Mouse (Mus musculus): ENCODE measurements around the gene Lhx1. TPM values are rescaled to one million over a fixed set of nuclear protein-coding genes. Genes with fewer than 3 reads are reported as not detected.

Gene Lhx1
- polyA plus RNA-seq, 1 experiment from 2014 or later, result 0.16 TPM

GRCm38 (mm10) chr11:84519576-84520268 lies 5.6 kb downstream of the Lhx1 start:
- 31% methylated on average over 34 of the region's 34 CpGs for WGBS
- no peak overlapping the region for H3K4me3 ChIP-seq (ENCODE audit: low read depth, low read length)
- ATAC-seq, result no peak
- TF ChIP-seq CTCF (IDR thresholded peaks at IDR 0.05; ENCODE audit: low read depth), result no peak
- peaks cover 6% of the 10 kb centered on the region; the same call in 1 of the 2 replicates for H3K4me1 ChIP-seq (replicated peaks; ENCODE audit: control insufficient read depth, insufficient read depth, low read length)
- H3K4me2 ChIP-seq (replicated peaks; ENCODE audit: low read depth), result no peak overlapping the region
- H3K9ac ChIP-seq (ENCODE audit: low read depth, low read length), result no peak overlapping the region
- H3K27me3 ChIP-seq (replicated peaks; ENCODE audit: control insufficient read depth, insufficient read depth, low read length), result peaks cover 97% of the 10 kb centered on the region
- H3K27ac ChIP-seq (ENCODE audit: low read depth, low read length), result no peak overlapping the region
- H3K36me3 ChIP-seq (ENCODE audit: control insufficient read depth, insufficient read depth), result no peaks in the 10 kb centered on the region
- H3K9me3 ChIP-seq (ENCODE audit: control insufficient read depth), result no peaks in the 10 kb centered on the region

- 55% methylated on average over 12 of the region's 12 CpGs for WGBS
- no peak overlapping the region for H3K27ac ChIP-seq (ENCODE audit: low read depth, low read length)
- no peak for ATAC-seq
- peaks cover 93% of the 10 kb centered on the region for H3K27me3 ChIP-seq (replicated peaks; ENCODE audit: control insufficient read depth, insufficient read depth, low read length)
- no peak for TF ChIP-seq CTCF (IDR thresholded peaks at IDR 0.05; ENCODE audit: low read depth)
- H3K36me3 ChIP-seq (ENCODE audit: control insufficient read depth, insufficient read depth), result no peaks in the 10 kb centered on the region
- no peak overlapping the region for H3K4me2 ChIP-seq (replicated peaks; ENCODE audit: low read depth)
- H3K4me1 ChIP-seq (replicated peaks; ENCODE audit: control insufficient read depth, insufficient read depth, low read length), result peaks cover 6% of the 10 kb centered on the region; the same call in 1 of the 2 replicates
- no peak overlapping the region for H3K9ac ChIP-seq (ENCODE audit: low read depth, low read length)
- no peak overlapping the region for H3K4me3 ChIP-seq (ENCODE audit: low read depth, low read length)
- no peaks in the 10 kb centered on the region for H3K9me3 ChIP-seq (ENCODE audit: control insufficient read depth)
Observed at GRCm38 (mm10) chr11:84519036-84519435, 6.3 kb downstream of the Lhx1 start.

GRCm38 (mm10) chr11:84518261-84518660 lies 7.1 kb downstream of the Lhx1 start:
- H3K4me2 ChIP-seq (replicated peaks; ENCODE audit: low read depth), result no peak overlapping the region
- no peaks in the 10 kb centered on the region for H3K36me3 ChIP-seq (ENCODE audit: control insufficient read depth, insufficient read depth)
- peaks cover 6% of the 10 kb centered on the region; the same call in 1 of the 2 replicates for H3K4me1 ChIP-seq (replicated peaks; ENCODE audit: control insufficient read depth, insufficient read depth, low read length)
- no peak for ATAC-seq
- H3K9ac ChIP-seq (ENCODE audit: low read depth, low read length), result no peak overlapping the region
- H3K4me3 ChIP-seq (ENCODE audit: low read depth, low read length), result no peak overlapping the region
- H3K27me3 ChIP-seq (replicated peaks; ENCODE audit: control insufficient read depth, insufficient read depth, low read length), result peaks cover 86% of the 10 kb centered on the region
- 71% methylated on average over 5 of the region's 5 CpGs for WGBS
- no peak for TF ChIP-seq CTCF (IDR thresholded peaks at IDR 0.05; ENCODE audit: low read depth)
- H3K27ac ChIP-seq (ENCODE audit: low read depth, low read length), result no peak overlapping the region
- H3K9me3 ChIP-seq (ENCODE audit: control insufficient read depth), result no peaks in the 10 kb centered on the region

GRCm38 (mm10) chr11:84517431-84517830 lies 7.9 kb downstream of the Lhx1 start:
- no peaks in the 10 kb centered on the region for H3K9me3 ChIP-seq (ENCODE audit: control insufficient read depth)
- no peak overlapping the region for H3K4me3 ChIP-seq (ENCODE audit: low read depth, low read length)
- H3K9ac ChIP-seq (ENCODE audit: low read depth, low read length), result no peak overlapping the region
- no peak for ATAC-seq
- H3K4me2 ChIP-seq (replicated peaks; ENCODE audit: low read depth), result no peak overlapping the region
- no peaks in the 10 kb centered on the region for H3K36me3 ChIP-seq (ENCODE audit: control insufficient read depth, insufficient read depth)
- no peak overlapping the region for H3K27ac ChIP-seq (ENCODE audit: low read depth, low read length)
- WGBS, result 46% methylated on average over 2 of the region's 2 CpGs
- TF ChIP-seq CTCF (IDR thresholded peaks at IDR 0.05; ENCODE audit: low read depth), result no peak
- H3K4me1 ChIP-seq (replicated peaks; ENCODE audit: control insufficient read depth, insufficient read depth, low read length), result no peaks in the 10 kb centered on the region; the same call in 1 of the 2 replicates
- H3K27me3 ChIP-seq (replicated peaks; ENCODE audit: control insufficient read depth, insufficient read depth, low read length), result peaks cover 77% of the 10 kb centered on the region

- Histone ChIP-seq H3K36me3 (ENCODE audit: control insufficient read depth, insufficient read depth) (no peaks in the 10 kb centered on the region), H3K9me3 (ENCODE audit: control insufficient read depth) (no peaks in the 10 kb centered on the region), H3K9ac (ENCODE audit: low read depth, low read length) (no peak overlapping the region), H3K27me3 (replicated peaks; ENCODE audit: control insufficient read depth, insufficient read depth, low read length) (peaks cover 70% of the 10 kb centered on the region), H3K27ac (ENCODE audit: low read depth, low read length) (no peak overlapping the region), H3K4me2 (replicated peaks; ENCODE audit: low read depth) (no peak overlapping the region), H3K4me1 (replicated peaks; ENCODE audit: control insufficient read depth, insufficient read depth, low read length) (no peaks in the 10 kb centered on the region), H3K4me3 (ENCODE audit: low read depth, low read length) (no peak overlapping the region)
- no peak for TF ChIP-seq CTCF (IDR thresholded peaks at IDR 0.05; ENCODE audit: low read depth)
- WGBS, result 14% methylated on average over 14 of the region's 14 CpGs
- ATAC-seq, result no peak
Observed at GRCm38 (mm10) chr11:84516501-84517240, 8.7 kb downstream of the Lhx1 start.
